Mouse (Mus musculus) liver, adult 2 months (tissue): ENCODE results near the gene Klc4. TPM values are rescaled to one million over a fixed set of nuclear protein-coding genes. Genes with fewer than 3 reads are reported as not detected.

Source experiments
- DNase-seq: peaks from one replicate; pipeline ENCODE4 v3.0.0-alpha.2; 2011; ENCODE audit warnings: low read depth, low spot score; ENCODE audit errors: extremely low read depth
- H3K27ac ChIP-seq: fragments of 200-500 bp; replicated peaks from 2 replicates; pipeline ENCODE4 v1.5.1; 2012; ENCODE audit warnings: low read depth, mild to moderate bottlenecking, control low read depth, inconsistent platforms, low read length; ENCODE audit not compliant: insufficient read depth
- H3K27me3 ChIP-seq: fragments of 200-500 bp; 2 replicates; pipeline ENCODE4 v1.6.1; 2012; ENCODE audit warnings: mild to moderate bottlenecking, moderate library complexity, low read length, inconsistent platforms; ENCODE audit not compliant: control insufficient read depth, insufficient read depth
- H3K36me3 ChIP-seq: fragments of 200-500 bp; 2 replicates; pipeline ENCODE4 v1.6.1; 2012; ENCODE audit warnings: low read length, inconsistent platforms; ENCODE audit not compliant: control insufficient read depth, insufficient read depth
- H3K4me1 ChIP-seq: fragments of 200-500 bp; 2 replicates; pipeline ENCODE4 v1.6.1; 2011; ENCODE audit warnings: low read length; ENCODE audit not compliant: control insufficient read depth, insufficient read depth
- H3K4me3 ChIP-seq: fragments of 200-500 bp; 2 replicates; pipeline ENCODE4 v1.5.1; 2011; ENCODE audit warnings: low read depth, mild to moderate bottlenecking, control low read depth, low read length, moderate library complexity; ENCODE audit not compliant: insufficient read depth
- H3K79me2 ChIP-seq: fragments of 200-500 bp; 2 replicates; pipeline ENCODE4 v1.6.1; 2012; ENCODE audit warnings: inconsistent platforms, mild to moderate bottlenecking, low read length, moderate library complexity; ENCODE audit not compliant: control insufficient read depth, insufficient read depth
- H3K9ac ChIP-seq: fragments of 200-500 bp; 2 replicates; pipeline ENCODE4 v1.6.1; 2012; ENCODE audit warnings: low read depth, mild to moderate bottlenecking, control low read depth, inconsistent platforms, low read length
- CTCF ChIP-seq: fragments of 200-500 bp; IDR thresholded peaks from 2 replicates; pipeline ENCODE4 v1.5.1; 2011; ENCODE audit warnings: low read depth, low read length, control low read depth
- POLR2A ChIP-seq: fragments of 200-500 bp; IDR thresholded peaks from 2 replicates; pipeline ENCODE4 v1.6.1; 2011; ENCODE audit warnings: low read length, control low read depth; ENCODE audit not compliant: insufficient read depth; ENCODE audit errors: extremely low read depth
- WGBS: fragments of 180-500 bp; shearing (Covaris S2); methylation state at CpG from one replicate; pipeline ENCODE4 v1.1.7; 2018; 5-methylcytosine and 5-hydroxymethylcytosine counted together
- polyA plus RNA-seq: library from polyadenylated mRNA; depleted of rRNA; stranded (reverse); fragments of >200 nt; gene quantifications from 2 replicates; pipeline ENCODE4 v1.2.3, GENCODE M21; 2012
- total RNA-seq: library from RNA; depleted of rRNA; stranded (reverse); fragments of >200 nt; gene quantifications from 2 replicates; pipeline ENCODE4 v1.2.3, GENCODE M21; 2014

The Klc4 gene
- total and polyA plus RNA-seq, 2 experiments = 46.6 to 49.0 TPM

DNA sequence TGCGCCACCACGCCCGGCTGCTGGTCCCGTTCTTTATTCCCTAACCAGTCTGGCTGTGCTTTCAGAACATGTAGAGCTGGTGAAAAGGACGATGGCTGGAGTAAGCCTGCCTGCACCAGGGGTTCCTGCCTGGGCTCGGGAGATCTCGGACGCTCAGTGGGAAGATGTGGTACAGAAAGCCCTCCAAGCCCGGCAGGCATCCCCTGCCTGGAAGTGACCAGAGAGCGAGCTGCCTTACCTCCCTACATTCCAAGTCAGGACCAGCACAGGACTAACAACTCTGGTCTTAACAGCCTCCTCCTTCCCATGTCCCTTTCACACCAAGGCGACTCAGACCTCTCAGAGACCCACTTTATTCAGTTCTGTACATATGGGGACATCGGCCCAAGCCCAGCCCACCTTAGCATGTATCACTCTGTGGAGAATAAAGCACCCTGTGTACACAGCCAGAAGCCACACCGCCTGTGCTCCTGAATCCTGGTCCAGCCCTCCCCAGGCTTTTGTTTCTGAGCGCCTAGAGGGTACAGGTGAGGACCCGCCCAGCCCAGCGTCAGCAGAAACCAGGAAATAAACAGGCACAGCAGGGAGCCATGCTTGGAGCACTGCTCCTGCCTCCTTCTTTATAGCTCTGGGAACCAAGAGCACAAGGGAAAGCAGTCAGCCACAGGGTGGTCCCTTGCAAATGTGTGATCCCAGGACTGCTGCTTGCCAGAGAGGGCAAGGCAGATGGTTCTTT lies 37.0 kb upstream of the Klc4 start:
- Histone ChIP-seq H3K4me3 (no peak overlapping the region), H3K9ac (no peak overlapping the region), H3K4me1 (peaks cover 11% of the 10 kb centered on the region), H3K27ac (no peak overlapping the region), H3K27me3 (no peaks in the 10 kb centered on the region), H3K36me3 (no peaks in the 10 kb centered on the region), H3K79me2 (peaks cover 7% of the 10 kb centered on the region; the same call in 1 of the 2 replicates)
- WGBS = 96% methylated on average over 16 of the region's 16 CpGs
- no peak for DNase-seq
- TF ChIP-seq CTCF (no peak), POLR2A (no peak)

DNA sequence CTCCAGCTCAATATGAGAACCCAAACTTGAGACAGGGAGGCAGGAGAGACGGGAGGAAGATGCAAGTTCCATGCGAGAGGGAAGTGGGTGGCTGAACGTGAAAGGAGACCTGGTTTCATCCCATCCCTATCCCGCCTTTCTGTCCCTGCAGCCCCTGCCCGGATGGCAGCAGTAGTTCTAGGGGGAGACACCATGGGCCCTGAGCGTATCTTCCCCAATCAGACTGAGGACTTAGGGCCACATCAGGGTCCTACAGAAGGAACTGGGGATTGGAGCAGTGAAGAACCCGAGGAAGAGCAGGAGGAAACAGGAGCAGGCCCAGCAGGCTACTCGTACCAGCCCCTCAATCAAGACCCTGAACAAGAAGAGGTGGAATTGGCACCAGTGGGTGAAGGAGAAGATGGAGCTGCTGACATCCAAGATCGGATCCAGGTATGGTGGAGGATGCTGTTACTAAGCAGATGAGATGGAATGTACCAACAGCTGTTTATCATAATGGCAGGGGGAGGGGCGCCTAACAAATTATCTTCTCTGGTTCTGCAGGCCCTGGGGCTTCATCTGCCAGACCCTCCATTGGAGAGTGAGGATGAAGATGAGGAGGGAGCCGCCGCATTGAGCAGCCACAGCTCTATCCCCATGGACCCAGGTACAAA lies 35.8 kb upstream of the Klc4 start:
- peaks cover 7% of the 10 kb centered on the region; the same call in 1 of the 2 replicates for H3K79me2 ChIP-seq
- H3K36me3 ChIP-seq = peaks cover 3% of the 10 kb centered on the region
- H3K9ac ChIP-seq = peak overlapping the region; percentile 73
- H3K4me3 ChIP-seq = peak overlapping the region; percentile 70
- no peak for TF ChIP-seq POLR2A
- TF ChIP-seq CTCF = no peak
- H3K27me3 ChIP-seq = no peaks in the 10 kb centered on the region
- DNase-seq = no peak
- WGBS = 33% methylated on average over 12 of the region's 12 CpGs
- peaks cover 11% of the 10 kb centered on the region for H3K4me1 ChIP-seq
- no peak overlapping the region for H3K27ac ChIP-seq

DNA sequence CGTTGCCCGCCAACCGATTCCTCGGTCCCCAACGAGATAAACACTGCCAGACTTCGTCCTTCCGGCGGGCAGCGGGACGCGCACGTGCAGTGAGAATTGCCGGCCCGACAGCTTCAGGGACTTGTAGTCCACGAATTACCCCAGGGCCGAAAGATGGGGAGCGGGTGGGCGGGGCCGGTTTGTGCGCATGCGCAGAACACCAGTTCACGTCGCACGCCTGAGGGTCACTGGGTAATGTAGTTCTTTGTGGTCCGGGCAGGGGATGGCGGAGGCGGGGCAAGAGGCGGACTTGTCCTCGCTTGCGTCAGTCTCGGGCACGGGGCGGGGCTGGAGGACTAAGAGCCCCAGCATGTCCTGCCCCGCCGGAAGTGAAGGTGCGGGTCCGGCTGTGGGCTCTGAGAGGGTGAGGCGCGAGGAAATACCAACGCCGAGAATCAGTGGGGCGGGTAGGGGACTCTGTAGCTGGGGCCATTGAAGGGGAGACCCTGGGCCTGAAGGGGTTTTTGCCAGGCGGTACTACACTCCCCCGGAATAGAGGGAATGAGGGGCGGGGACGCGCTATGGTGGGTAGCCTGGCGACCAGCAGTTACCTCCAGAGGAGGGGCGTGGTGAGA lies 35.0 kb upstream of the Klc4 start, which contains the start of gene Klhdc3:
Klhdc3 (minus strand) TSS at position 155 of the 614 bp plus-strand sequence.
- H3K79me2 ChIP-seq = peaks cover 7% of the 10 kb centered on the region; the same call in 1 of the 2 replicates
- H3K9ac ChIP-seq = peak within 1 kb of the TSS; percentile 89
- peak within 1 kb of the TSS; percentile 89 for H3K4me3 ChIP-seq
- TF ChIP-seq POLR2A (peak; percentile 56; the same call in 1 of the 2 replicates), CTCF (no peak)
- under 1% methylated on average over 49 of the region's 49 CpGs for WGBS
- peaks cover 11% of the 10 kb centered on the region for H3K4me1 ChIP-seq
- H3K27me3 ChIP-seq = no peaks in the 10 kb centered on the region
- H3K36me3 ChIP-seq = peaks cover 5% of the 10 kb centered on the region
- DNase-seq = peak; percentile 94
- H3K27ac ChIP-seq = peak within 1 kb of the TSS; percentile 74

DNA sequence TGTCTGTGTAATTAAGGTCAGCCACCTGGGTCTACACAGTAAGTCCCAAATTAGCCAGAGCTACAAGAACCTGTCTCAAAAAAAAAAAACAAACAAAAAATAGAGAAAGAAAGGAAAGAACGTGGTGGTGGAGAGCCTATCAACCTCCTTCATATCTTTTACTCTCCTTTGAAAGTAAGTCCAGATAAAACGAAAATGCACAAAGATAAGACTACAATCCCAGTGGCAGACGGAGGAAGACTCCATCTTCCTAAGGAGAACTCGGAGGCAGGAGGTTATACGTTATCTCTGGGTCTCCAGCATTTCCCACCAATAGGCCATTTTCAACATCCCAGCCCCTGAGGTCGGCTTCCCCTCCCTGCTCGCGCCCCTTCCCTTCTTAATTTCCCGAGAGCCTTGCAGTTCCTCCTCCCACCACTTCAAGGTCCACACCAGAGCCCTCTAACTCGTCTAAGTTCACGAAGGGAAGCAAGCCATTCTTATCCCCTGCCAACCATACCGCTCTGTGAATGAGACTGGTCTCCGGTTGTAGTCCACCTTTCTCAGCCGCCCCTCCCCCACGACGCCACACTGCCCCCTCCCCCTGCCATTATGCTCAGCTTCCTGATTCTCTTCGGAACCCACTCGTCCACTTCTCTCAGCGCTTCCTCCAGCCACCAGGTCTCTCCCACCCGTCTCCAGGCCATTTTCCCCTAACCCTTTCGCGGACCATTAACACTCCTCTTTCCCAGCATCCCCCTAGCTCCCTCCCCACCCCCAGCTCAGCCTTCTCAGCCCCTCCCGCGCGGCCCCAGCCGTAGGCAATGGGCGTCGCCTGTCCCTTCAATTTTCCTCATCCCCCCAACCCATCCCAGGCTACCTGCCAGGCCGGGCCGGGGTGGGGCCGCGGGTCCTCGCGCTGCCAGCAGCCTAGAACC lies 34.3 kb upstream of the Klc4 start:
- Histone ChIP-seq H3K27me3 (no peaks in the 10 kb centered on the region), H3K27ac (peak overlapping the region; percentile 74), H3K79me2 (peaks cover 7% of the 10 kb centered on the region; the same call in 1 of the 2 replicates), H3K36me3 (peaks cover 9% of the 10 kb centered on the region), H3K4me1 (peaks cover 11% of the 10 kb centered on the region), H3K4me3 (peak overlapping the region; percentile 89), H3K9ac (peak overlapping the region; percentile 89)
- DNase-seq = peak; percentile 19
- TF ChIP-seq CTCF = peak; percentile 36; the same call in 1 of the 2 replicates
- no peak for TF ChIP-seq POLR2A
- whole genome bisulfite sequencing = 1% methylated on average over 34 of the region's 34 CpGs

DNA sequence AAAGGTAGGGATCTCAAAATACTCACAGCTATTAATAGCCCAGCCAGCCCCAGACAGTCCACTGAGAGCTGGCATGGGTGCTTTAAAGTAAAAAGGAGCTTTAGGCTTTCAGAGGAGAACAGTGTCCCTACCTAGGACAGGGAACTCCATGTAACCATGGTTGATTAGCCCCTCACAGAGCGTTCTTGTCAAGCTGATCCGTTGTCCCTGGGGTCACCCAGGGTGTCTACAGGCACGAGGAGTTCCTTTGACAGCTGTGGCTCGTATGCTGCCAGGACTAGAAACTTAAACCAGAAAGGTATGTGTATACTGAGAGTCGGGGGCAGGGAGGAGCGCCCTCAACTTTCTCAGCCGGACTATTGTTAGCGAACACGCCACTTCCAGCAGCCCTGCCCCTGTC lies 33.1 kb upstream of the Klc4 start:
- no peak overlapping the region for H3K9ac ChIP-seq
- H3K79me2 ChIP-seq = peaks cover 7% of the 10 kb centered on the region; the same call in 1 of the 2 replicates
- 69% methylated on average over 9 of the region's 9 CpGs for WGBS
- peaks cover 14% of the 10 kb centered on the region for H3K4me1 ChIP-seq
- no peak overlapping the region for H3K4me3 ChIP-seq
- no peak for DNase-seq
- H3K27ac ChIP-seq = no peak overlapping the region
- TF ChIP-seq POLR2A (no peak), CTCF (no peak)
- H3K27me3 ChIP-seq = no peaks in the 10 kb centered on the region
- H3K36me3 ChIP-seq = peaks cover 9% of the 10 kb centered on the region
